Mouse (Mus musculus) effector memory CD4-positive, alpha-beta T cell, adult 5 months (primary cell): ENCODE data around the gene Rpia. TPM values are rescaled to one million over a fixed set of nuclear protein-coding genes. Genes with fewer than 3 reads are reported as not detected.

Experiments used
- polyA plus RNA-seq: library from polyadenylated mRNA; unstranded; fragments of 100-300 nt; shearing (Covaris generic); gene quantifications from one replicate; pipeline ENCODE4 v1.2.1, GENCODE M21; 2017

Rpia gene
- polyA plus RNA-seq, result 4.7 TPM

GRCm38 (mm10) chr6:70791824-70792535 lies at the start of gene Rpia:
TSS of gene Rpia (minus strand) at chr6:70792232.

Other genes starting within 250 kb of the Rpia start
- gene Eif2ak3, start 52.3 kb upstream of the Rpia start, polyA plus RNA-seq, result 22.2 TPM
- gene Tex37, start 126.7 kb upstream of the Rpia start, polyA plus RNA-seq, result not detected
- not detected for gene Foxi3, start 164.3 kb upstream of the Rpia start, polyA plus RNA-seq